Mouse (Mus musculus): ENCODE results near the gene C2cd4a. TPM values are rescaled to one million over a fixed set of nuclear protein-coding genes. Genes with fewer than 3 reads are reported as not detected.

Gene C2cd4a
- total RNA-seq, 2 experiments from 2014 or later = 0.38 TPM; not detected in 1

- DNase-seq = no peak
Observed at GRCm38 (mm10) chr9:67834535-67834934, 2.4 kb upstream of the C2cd4a start.

- no peak for DNase-seq
Observed at GRCm38 (mm10) chr9:67831359-67832045, 628 bp downstream of the C2cd4a start.

- DNase-seq = peak; percentile 51
Observed at GRCm38 (mm10) chr9:67830411-67831358, 1.4 kb downstream of the C2cd4a start.

GRCm38 (mm10) chr9:67828182-67828581 is 3.9 kb downstream of the C2cd4a start:
- no peak for DNase-seq

- no peak for DNase-seq
Observed at GRCm38 (mm10) chr9:67825527-67825926, 6.6 kb downstream of the C2cd4a start.

GRCm38 (mm10) chr9:67823131-67823530 is 9.0 kb downstream of the C2cd4a start:
- DNase-seq = peak; percentile 53

GRCm38 (mm10) chr9:67818668-67818950 is 13.5 kb downstream of the C2cd4a start:
- no peak for DNase-seq

GRCm38 (mm10) chr9:67817898-67818667 is 14.0 kb downstream of the C2cd4a start:
- no peak for DNase-seq

- DNase-seq = no peak
Observed at GRCm38 (mm10) chr9:67816172-67816928, 15.8 kb downstream of the C2cd4a start.

- DNase-seq = peak; percentile 84
Observed at GRCm38 (mm10) chr9:67813665-67814337, 18.3 kb downstream of the C2cd4a start.

- DNase-seq = no peak
Observed at GRCm38 (mm10) chr9:67813171-67813570, 19.0 kb downstream of the C2cd4a start.

- peak; percentile 24 for DNase-seq
Observed at GRCm38 (mm10) chr9:67811116-67811515, 21.0 kb downstream of the C2cd4a start.

GRCm38 (mm10) chr9:67810527-67810926 is 21.6 kb downstream of the C2cd4a start:
- no peak for DNase-seq

GRCm38 (mm10) chr9:67807000-67807399 is 25.1 kb downstream of the C2cd4a start:
- no peak for DNase-seq

- no peak for DNase-seq
Observed at GRCm38 (mm10) chr9:67802241-67802640, 29.9 kb downstream of the C2cd4a start.

- no peak for DNase-seq
Observed at GRCm38 (mm10) chr9:67799078-67799819, 32.9 kb downstream of the C2cd4a start.

GRCm38 (mm10) chr9:67795205-67795675 is 36.9 kb downstream of the C2cd4a start:
- DNase-seq = no peak

- no peak for DNase-seq
Observed at GRCm38 (mm10) chr9:67794668-67795067, 37.5 kb downstream of the C2cd4a start.

- no peak for DNase-seq
Observed at GRCm38 (mm10) chr9:67794216-67794615, 37.9 kb downstream of the C2cd4a start.

- no peak for DNase-seq
Observed at GRCm38 (mm10) chr9:67793501-67793900, 38.6 kb downstream of the C2cd4a start.

Data from gastrocnemius, postnatal 25 days (tissue).